Mouse (Mus musculus): Measurements from ENCODE around the gene Tmem160.

The Tmem160 gene

DNA sequence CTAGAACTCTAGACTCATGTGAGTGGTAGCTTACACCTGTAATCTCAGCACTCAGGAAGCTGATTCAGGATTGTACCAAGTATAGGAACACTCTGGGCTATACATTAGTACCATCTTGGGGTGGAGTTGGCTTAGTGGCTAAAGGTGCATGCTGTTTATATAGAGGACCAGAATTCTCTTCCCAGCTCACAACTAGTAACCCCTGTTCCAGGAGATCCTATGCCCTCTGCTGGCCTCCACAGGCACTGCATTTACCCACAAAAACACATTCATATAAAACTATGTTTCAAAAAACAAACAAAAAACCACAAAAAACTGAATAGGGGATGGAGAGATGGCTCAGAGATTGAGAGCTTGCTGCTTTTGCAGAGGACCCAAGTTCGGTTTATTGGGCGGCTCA lies 40.8 kb downstream of the Tmem160 start:
- DNase-seq: peak; percentile 58

DNA sequence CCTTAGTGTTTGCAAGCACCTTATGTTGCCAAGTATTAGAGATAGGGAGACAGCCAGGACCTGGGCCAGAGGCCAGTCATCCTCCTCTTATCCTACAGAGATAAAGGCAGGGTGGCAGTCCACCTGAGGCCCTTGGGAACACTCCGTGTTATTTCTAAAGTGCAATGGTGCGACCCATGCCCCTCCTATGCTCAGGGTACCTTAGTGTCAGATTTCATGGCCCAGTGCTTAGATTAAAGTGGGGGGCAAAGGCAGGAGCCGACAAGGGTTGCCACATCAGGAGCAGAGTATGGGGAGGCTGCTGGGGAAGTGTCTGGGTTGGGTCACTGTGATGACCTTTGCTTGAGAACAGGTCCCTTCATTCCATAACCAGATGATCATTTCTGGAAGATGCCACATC lies 43.7 kb downstream of the Tmem160 start:
- DNase-seq: no peak

DNA sequence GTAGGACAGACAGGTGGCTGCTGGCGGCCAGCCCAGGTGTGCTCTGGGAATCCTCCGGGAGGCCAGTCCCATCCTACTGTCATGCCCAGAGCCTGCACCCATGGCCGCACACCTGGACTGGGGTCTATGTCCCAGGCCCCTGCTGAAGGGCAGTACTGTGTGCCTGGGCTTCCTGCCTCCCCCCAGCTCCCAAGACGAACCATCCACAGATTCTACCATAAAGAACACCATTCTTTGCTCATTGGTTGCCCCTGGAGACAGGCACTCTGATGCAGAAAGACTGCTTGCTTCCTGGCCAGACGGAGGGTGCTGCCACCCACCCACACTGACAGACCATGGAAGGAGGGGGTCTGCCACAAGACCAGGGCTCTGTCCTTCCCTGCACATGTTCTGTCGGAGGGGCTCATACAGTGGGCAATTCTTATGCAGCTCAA lies 47.1 kb downstream of the Tmem160 start:
- DNase-seq: no peak

DNA sequence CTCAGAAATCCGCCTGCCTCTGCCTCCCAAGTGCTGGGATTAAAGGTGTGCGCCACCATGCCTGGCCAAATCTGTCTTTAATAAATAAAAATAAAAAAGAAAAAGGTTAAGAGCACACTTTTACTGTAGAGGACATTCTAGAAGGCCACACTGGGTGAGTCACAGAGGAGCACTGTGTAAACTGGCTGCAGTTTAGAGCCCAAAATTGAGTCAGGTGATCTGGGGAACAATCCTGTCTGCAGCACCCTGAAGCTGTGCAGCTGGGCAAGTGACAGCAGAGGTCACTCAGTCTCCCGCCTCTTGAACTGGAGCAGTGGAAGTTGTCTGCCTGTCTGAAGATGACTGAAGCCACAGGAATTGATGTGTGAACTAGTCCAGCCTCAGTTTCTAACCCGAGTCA lies 49.0 kb downstream of the Tmem160 start:
- DNase-seq: no peak

DNA sequence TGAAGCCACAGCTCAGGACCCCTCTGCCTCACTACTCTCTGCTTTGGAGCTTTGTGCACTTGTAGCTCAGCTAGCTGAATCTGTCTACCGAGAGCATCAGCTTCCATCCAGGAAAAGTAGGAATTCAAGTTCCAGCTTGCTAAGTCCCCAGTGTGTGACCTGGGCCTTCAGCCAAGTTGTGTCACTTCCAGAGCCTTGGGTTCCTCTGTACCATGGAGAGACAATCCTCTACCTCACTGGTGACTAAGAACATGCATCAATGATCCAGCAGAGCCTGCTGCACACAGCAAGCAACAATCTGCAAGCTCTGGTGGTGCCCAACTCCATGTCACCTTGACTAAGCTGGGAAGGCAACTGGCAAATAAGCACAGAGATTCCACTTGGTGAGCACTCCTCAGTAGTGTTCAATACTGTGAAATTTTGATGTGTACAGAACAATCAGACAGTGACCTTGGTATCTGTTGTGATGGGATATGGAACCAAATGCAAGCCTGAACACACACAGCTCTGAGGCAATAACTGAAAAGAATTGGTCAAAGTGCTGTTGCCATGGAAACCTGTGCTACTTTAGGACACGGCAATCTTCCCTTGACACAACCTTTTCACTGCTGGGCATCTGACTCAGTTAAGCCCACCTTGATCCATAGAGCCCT lies 52.1 kb downstream of the Tmem160 start:
- DNase-seq: no peak

All from cerebellum, adult 9-10 months (tissue).